Mouse (Mus musculus): ENCODE measurements at regions not wholly inside any gene's neighbourhood (a gene's known extent, or its start where the extent isn't known, plus 50 kb on each side); places are given as distances from the start of the nearest gene placed in this dataset.
A peak's percentile ranks its signal among the peaks of the same experiment; 100 is the strongest.
"Not testable (repeated sequence)": the region's sequence is repeated elsewhere in the genome, so short reads cannot be mapped to it uniquely, and the experiment has no call there.

GRCm38 (mm10) chr9:78769168-78769567 lies 153.8 kb downstream of the Cd109 start:
- no peak for DNase-seq

- no peak for DNase-seq
These were observed 158.6 kb downstream of the Cd109 start for GRCm38 (mm10) chr9:78773936-78774335.

GRCm38 (mm10) chr9:78775462-78775861 lies 160.1 kb downstream of the Cd109 start:
- peak; percentile 16 for DNase-seq

DNA sequence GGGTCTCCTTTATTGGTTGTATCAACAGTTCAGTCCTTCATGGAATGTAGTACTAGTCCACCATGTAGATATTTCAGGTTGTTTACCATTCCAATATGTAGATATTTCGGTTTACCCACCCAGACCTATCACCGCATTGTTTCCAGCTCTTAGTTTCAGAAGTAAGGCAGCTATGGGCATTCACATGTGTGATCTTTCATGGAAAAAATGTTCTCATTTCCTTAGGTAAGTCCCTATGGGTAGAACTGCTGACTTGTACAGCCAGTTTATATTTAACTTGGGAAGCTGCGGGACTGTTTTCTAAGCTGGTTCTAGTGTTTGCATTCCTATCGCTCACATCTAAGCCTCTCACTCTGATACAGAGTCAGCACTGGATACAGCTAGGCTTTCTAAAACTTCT lies 165.2 kb downstream of the Cd109 start:
- no peak for DNase-seq

GRCm38 (mm10) chr9:78782297-78782696 lies 167.0 kb downstream of the Cd109 start:
- DNase-seq, result no peak

DNA sequence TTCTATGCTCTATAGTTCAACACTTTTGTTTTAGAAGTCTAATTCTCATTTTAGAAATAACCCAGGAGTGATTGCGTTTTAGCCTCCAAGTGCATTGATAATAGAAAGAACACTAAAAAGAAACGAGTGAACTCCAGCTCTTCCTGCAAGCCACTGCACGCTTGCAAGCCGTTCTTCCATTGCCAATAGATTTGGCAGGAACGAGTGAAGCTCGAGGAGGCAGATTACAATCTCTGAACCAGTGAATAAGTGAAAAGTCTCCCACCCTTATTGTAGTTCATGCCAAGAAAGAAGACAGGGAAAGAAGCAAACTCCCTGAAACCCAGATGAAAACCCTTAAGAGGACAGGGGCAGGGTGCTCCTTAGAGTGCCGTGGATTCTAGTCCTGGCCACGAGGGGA lies 167.5 kb downstream of the Cd109 start:
- DNase-seq, result no peak

DNA sequence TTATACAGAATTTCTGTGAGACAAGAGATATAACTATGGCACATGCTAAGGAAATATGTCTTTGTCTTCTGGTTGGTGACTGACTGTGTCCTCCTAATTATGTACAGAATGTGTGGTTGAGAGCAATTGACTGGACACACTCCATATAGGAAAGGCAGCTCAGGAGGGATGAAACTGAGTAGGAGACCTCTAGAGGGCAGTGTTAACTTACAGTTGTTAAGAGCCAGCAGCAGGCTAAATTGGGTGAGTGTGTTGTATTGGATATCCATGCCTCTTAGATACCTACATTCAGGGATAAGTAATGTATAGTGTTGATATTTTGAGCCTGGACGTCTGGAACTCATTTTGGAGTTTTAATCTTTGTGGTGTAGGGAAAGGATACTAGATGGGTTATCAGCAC lies 172.5 kb downstream of the Cd109 start:
- no peak for DNase-seq

- no peak for DNase-seq
These were observed 174.4 kb downstream of the Cd109 start for GRCm38 (mm10) chr9:78789703-78790102.

- no peak for DNase-seq
These were observed 174.8 kb downstream of the Cd109 start for GRCm38 (mm10) chr9:78790155-78790554.

DNA sequence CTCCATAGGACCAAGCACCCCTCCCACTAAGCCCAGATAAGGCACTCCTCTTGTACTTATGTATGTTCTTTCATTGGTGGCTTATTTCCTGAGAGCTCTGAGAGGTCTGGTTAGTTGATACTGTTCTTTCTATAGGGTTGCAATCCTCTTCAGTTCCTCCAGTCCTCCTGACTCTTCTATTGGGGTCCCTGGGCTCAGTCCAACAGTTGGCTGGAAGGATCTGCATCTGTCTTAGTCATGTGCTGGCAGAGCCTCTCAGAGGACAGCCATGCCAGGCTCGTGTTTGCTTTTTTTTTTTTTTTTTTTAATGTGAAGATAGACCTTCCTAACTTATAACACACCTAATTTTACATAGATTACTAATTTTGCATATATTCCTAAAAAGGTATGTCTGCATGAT lies 180.5 kb downstream of the Cd109 start:
- no peak for DNase-seq

GRCm38 (mm10) chr9:78817221-78817620 lies 201.9 kb downstream of the Cd109 start:
- no peak for DNase-seq

- DNase-seq, result peak; percentile 15
These were observed 206.3 kb downstream of the Cd109 start for GRCm38 (mm10) chr9:78821554-78822212.

- DNase-seq, result no peak
These were observed 229.8 kb downstream of the Cd109 start for GRCm38 (mm10) chr9:78844969-78845683.

DNA sequence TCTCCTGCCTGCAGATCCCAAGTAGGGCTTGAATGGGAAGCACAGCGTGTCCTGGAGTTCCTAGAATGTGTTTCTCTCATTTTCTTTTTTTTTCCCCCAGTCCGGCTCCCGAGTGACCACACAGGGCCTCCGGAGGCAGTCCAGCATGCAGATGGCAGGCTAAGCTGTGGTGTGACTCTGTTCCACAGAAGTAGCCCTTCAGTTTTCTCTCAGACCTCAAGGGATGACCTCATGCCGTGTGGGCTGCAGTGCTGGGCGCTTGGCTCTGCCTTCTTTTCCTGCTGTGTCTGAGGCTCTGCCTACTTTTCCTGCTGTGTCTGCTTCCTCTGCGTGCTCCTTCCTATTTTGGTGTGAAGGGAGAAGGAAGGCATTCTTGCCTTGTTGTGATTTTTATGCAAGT lies 230.8 kb downstream of the Cd109 start:
- no peak for DNase-seq

DNA sequence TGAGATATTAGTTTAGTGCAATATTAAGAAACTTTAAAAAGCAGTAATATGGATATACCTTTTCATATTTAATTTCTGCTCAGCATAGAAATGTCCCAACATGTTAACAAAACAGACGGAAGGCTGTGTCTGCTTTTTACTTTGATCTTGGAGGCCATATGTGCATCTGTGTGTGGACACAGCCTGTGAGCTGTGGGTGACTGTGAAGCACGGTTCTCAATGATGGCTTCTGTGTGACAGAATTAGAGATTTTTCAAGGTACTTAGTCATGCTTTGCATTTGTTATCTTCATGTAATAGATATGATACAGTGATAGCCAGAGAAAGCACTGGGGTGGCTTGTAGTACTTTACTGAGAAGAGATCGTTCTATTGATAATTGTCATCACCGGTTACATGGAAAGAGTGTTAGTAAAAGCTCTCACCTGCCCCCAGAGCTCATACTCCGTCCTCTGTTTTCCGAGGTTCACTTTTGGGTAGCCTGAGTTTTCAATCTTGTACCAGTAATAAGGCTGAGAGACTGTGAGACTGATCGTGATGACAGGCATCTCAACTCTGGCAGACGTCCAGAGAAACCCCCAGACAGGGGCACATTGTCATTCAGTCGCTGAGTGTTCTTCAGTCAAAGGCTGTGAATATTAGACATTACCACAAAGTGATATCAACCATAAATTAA lies 232.7 kb downstream of the Cd109 start:
- DNase-seq, result no peak

DNA sequence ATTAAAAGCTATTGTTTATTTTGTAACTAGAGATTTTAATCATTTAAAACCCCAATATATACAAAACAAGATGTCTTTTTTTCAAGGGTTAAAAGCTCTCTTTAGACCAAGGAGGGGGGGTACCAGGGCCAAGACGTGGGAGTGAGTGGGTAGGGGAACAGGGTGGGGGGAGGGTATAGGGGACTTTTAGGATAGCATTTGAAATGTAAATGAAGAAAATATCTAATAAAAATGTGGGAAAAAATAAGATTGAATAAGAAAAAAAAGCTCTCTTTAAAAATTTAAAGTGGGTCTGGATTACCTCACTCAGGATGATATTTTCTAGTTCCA lies 233.2 kb downstream of the Cd109 start:
- DNase-seq, result not testable (repeated sequence)

DNA sequence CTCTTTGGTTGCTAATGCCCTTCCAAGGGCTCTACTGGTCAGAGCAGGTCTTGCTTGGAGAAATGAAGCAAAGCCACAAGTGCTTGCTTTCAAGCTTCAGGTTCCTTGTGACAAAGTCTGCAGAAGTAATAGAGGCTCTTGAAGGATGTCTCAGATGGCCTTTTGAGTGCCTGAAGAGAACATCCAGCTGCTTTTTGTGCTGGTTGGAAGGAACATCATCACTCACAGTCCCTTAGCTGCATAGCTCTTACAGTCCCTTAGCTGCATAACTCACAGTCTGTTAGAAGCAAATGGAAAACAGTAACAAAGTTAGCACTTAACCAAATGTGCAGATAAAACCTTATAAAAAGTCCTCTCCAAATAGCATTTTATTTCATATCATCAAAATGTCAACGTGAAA lies 241.6 kb downstream of the Cd109 start:
- DNase-seq, result no peak

DNA sequence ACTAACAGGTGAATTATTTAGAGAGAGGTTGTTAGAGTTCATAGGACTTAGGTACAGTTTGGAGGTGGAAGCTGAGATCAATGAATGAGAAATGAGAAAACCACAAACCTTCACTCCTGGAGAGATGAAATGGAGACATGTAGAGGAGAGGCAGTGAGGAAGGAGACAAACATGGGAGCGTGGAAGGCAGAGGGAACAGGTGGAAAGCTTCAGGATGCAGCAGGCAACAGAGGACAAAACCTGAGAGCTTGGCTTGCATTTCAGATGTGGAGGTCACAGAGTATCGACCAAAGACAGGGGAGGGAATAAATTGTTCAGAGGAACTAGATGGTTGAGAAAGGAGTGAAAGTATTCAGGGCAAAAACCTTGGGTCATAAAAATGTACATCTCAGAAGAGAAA lies 244.6 kb downstream of the Cd109 start:
- DNase-seq, result no peak

DNA sequence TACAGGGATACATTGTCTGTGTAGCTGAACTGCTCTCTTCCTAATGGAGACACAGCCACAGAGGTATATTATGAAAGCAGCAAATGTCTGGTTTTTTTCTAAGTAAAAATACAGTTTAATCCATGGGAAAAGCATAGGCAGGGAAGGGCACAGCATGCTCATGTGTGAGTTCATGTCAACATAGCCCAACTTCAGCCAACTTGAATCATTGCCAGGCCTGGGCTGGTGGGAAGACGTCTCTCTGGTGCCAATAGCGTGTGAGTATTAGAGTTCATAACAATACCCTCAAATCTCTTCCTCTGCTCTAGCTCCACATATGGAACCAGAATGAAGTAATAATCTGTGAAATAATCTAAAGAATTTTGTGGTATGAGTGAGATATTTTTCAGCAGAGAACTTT lies 257.2 kb downstream of the Cd109 start:
- peak; percentile 9 for DNase-seq

- no peak for DNase-seq
These were observed 264.8 kb downstream of the Cd109 start for GRCm38 (mm10) chr9:78879955-78880642.

GRCm38 (mm10) chr9:78880643-78881306 lies 265.4 kb downstream of the Cd109 start:
- no peak for DNase-seq

GRCm38 (mm10) chr9:78881307-78881790 lies 266.0 kb downstream of the Cd109 start:
- DNase-seq, result no peak

Data from adrenal gland, postnatal 25 days (tissue).